Mouse (Mus musculus): ENCODE measurements around the gene Foxp1.

GRCm38 (mm10) chr6:99101489-99101908, 421.0 kb downstream of the Foxp1 start:
- TF ChIP-seq POLR2A (IDR thresholded peaks at IDR 0.05; ENCODE audit: borderline replicate concordance, low read depth, low read length): no peak
- no peak for TF ChIP-seq CTCF (IDR thresholded peaks at IDR 0.05; ENCODE audit: low read depth, low read length)
